ENCODE assay signal across 11 mouse cellular contexts in the genomic region with DNA sequence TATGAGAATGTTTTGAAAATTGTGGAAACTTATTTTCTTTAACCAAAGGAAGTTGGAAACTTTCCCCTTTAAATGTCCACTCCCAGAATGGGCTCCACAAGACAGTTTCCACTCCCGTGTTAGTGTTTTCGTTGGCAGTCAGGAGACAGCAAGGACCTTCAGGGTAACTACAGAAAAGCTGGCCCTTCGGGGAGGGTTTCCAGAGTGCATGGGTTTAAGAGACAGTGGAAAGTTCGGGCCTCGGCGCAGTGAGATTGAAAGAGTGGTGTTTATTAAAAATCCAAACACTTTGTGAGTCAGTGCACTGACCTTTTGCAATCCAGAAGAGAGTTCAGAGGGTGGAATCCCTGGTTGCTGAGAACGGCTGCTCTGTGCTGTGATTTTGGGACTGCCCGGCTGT.
DNase-seq lines count a peak whose midpoint lies in the region.
"Had no signal": no experiment of that assay in that cellular context is flagged by ENCODE, and none has a peak within 500 bp of the region (broad histone marks: within the 10 kb centered on the region; RNA-seq: fewer than 3 reads in every experiment).

No protein-coding gene starts in this region.

- intact Hi-C loops in left cerebral cortex, postnatal 25 days (cut with DNase I), result no loop called here

- DNase-seq in heart, adult 11 months, result peak; percentile 96
- no peak for DNase-seq in heart, adult 8-10 months (ENCODE audit: low spot score)
- DNase-seq in urinary bladder, postnatal 36 days (ENCODE audit: low spot score in 2 of 2), result peak; percentile 14 to 26
- no peak for DNase-seq in urinary bladder, postnatal 10 days (ENCODE audit: low spot score)
- DNase-seq in kidney, postnatal 25 days, result peak; percentile 38 to 57
- no peak for DNase-seq in thymus, adult 18-20 months
- no peak for DNase-seq in cerebellum, postnatal 36 days
- no peak for DNase-seq in left cerebral cortex, postnatal 25 days (ENCODE audit: low spot score in 2 of 2)
- DNase-seq: B cell, adult 2 months; cerebellum, adult 11 months; gastrocnemius, postnatal 25 days had no signal

Comparison
In these comparisons a context has a peak if more than half of its experiments do, and no peak if none do; other contexts are left out.
1. DNase-seq: peak in heart, adult 11 months (single experiment), urinary bladder, postnatal 36 days (2 of 2) and kidney, postnatal 25 days (2 of 2); none in heart, adult 8-10 months (single experiment), urinary bladder, postnatal 10 days (single experiment), thymus, adult 18-20 months (0 of 2), cerebellum, postnatal 36 days (0 of 2) and left cerebral cortex, postnatal 25 days (0 of 2).